ENCODE assay signal across 24 mouse cellular contexts in genomic region chr3:37174711-37175572, GRCm38 (mm10). TPM values are rescaled to one million over a fixed set of nuclear protein-coding genes. Genes with fewer than 3 reads are reported as not detected.
"Had no signal": no experiment of that assay in that cellular context is flagged by ENCODE, and none has a peak within 500 bp of the region (broad histone marks: within the 10 kb centered on the region; RNA-seq: fewer than 3 reads in every experiment).

No protein-coding gene starts in this region.

- H3K4me3 ChIP-seq: limb, embryonic 13.5 days; megakaryocyte, embryonic 14.5 days; midbrain, embryonic 15.5 days; neural tube, embryonic 13.5 days; stomach, embryonic 15.5 days had no signal

- H3K9ac ChIP-seq: limb, embryonic 13.5 days; liver, embryonic 14.5 days; midbrain, embryonic 15.5 days; neural tube, embryonic 13.5 days; stomach, embryonic 15.5 days had no signal

- DNase-seq: kidney, adult 11 months; kidney, adult 9 months; kidney, postnatal 10 days; left cerebral cortex, postnatal 4 days; retina, postnatal 1 day; right cerebral cortex, postnatal 4 days; spleen, adult 18-20 months; thymus, adult 2 months; thymus, postnatal 36 days had no signal

- H3K9me3 ChIP-seq: midbrain, embryonic 15.5 days; neural tube, embryonic 13.5 days; stomach, embryonic 15.5 days had no signal

- ATAC-seq: midbrain, embryonic 15.5 days had no signal

- H3K4me2 ChIP-seq: limb, embryonic 13.5 days; midbrain, embryonic 11.5 days; midbrain, embryonic 15.5 days; neural tube, embryonic 13.5 days; stomach, embryonic 15.5 days had no signal

- H3K36me3 ChIP-seq: limb, embryonic 13.5 days; midbrain, embryonic 15.5 days; neural tube, embryonic 13.5 days; stomach, embryonic 15.5 days had no signal

- H3K27me3 ChIP-seq: limb, embryonic 13.5 days; midbrain, embryonic 15.5 days; neural tube, embryonic 13.5 days; stomach, embryonic 15.5 days had no signal

- H3K27ac ChIP-seq: limb, embryonic 13.5 days; liver, embryonic 14.5 days; midbrain, embryonic 15.5 days; neural tube, embryonic 13.5 days; stomach, embryonic 15.5 days had no signal

- H3K4me1 ChIP-seq: limb, embryonic 13.5 days; midbrain, embryonic 15.5 days; neural tube, embryonic 13.5 days; stomach, embryonic 15.5 days had no signal

RNA-seq across cellular contexts. Expression of gene Il2, which starts 49.2 kb away (rescaled TPM):
- total RNA-seq: layer of hippocampus, adult 8-10 months; layer of hippocampus, postnatal 14 days; left cerebral cortex, adult 18-20 months; left cerebral cortex, postnatal 10 days; left cerebral cortex, postnatal 4 days; liver, adult 2 months had no signal
- polyA plus RNA-seq: large intestine, adult 2 months; liver, adult 2 months; testis, adult 2 months; thymus, adult 2 months had no signal

RNA-seq across cellular contexts. Expression of gene Il21, which starts 57.5 kb away (rescaled TPM):
- total RNA-seq: left cerebral cortex, adult 18-20 months; left cerebral cortex, postnatal 10 days; left cerebral cortex, postnatal 4 days; liver, adult 2 months; monocyte, adult 5-6 weeks had no signal
- polyA plus RNA-seq: limb, embryonic 13.5 days; liver, adult 2 months; liver, embryonic 14.5 days; midbrain, embryonic 11.5 days; midbrain, embryonic 15.5 days; neural tube, embryonic 13.5 days; stomach, embryonic 15.5 days had no signal
